Mouse (Mus musculus) embryonic fibroblast, embryonic 13.5 days (primary cell): Measurements from ENCODE around the gene Nudt22.

Experiments used
- CTCF ChIP-seq: IDR thresholded peaks from 2 replicates; pipeline ENCODE4 v1.5.1; 2011; ENCODE audit warnings: mild to moderate bottlenecking, control low read depth, low read length, moderate library complexity, borderline replicate concordance; ENCODE audit not compliant: insufficient read depth
- POLR2A ChIP-seq: IDR thresholded peaks from 2 replicates; pipeline ENCODE4 v1.6.1; 2011; ENCODE audit warnings: low read depth, mild to moderate bottlenecking, control low read depth, low read length, moderate library complexity

GRCm38 (mm10) chr19:6949951-6950350 is 46.0 kb downstream of the Nudt22 start:
- TF ChIP-seq CTCF = no peak
- TF ChIP-seq POLR2A = no peak
